Mouse (Mus musculus) thymus, postnatal 36 days (tissue): Measurements from ENCODE around the gene Hrg.
"Not testable (repeated sequence)": the region's sequence is repeated elsewhere in the genome, so short reads cannot be mapped to it uniquely, and the experiment has no call there.

Experiments
- DNase-seq, 2 experiments: peaks; one replicate each; pipeline ENCODE4 v3.0.0; 2022; ENCODE audit warnings: mixed read lengths in 2 of 2

Gene Hrg

GRCm38 (mm10) chr16:22950840-22951395, at the start of gene Hrg:
Hrg (plus strand) TSS chr16:22951072.
- DNase-seq = no peak

- no peak for DNase-seq
Measured at GRCm38 (mm10) chr16:22901326-22901725, 49.5 kb upstream of the Hrg start.

- DNase-seq = no peak
Measured at GRCm38 (mm10) chr16:22909290-22909689, 41.6 kb upstream of the Hrg start.

- no peak for DNase-seq
Measured at GRCm38 (mm10) chr16:22911986-22912385, 38.9 kb upstream of the Hrg start.

GRCm38 (mm10) chr16:22912886-22913285, 38.0 kb upstream of the Hrg start:
- DNase-seq = no peak

GRCm38 (mm10) chr16:22914276-22914675, 36.6 kb upstream of the Hrg start:
- DNase-seq = no peak

GRCm38 (mm10) chr16:22918034-22918433, 32.8 kb upstream of the Hrg start, which contains the start of gene Fetub:
Fetub (plus strand) TSS chr16:22918334.
- no peak for DNase-seq

- no peak for DNase-seq
Measured at GRCm38 (mm10) chr16:22918664-22919312, 32.1 kb upstream of the Hrg start.

GRCm38 (mm10) chr16:22919971-22920854, 30.7 kb upstream of the Hrg start:
- no peak for DNase-seq

- DNase-seq = no peak
Measured at GRCm38 (mm10) chr16:22921761-22922160, 29.1 kb upstream of the Hrg start.

- no peak for DNase-seq
Measured at GRCm38 (mm10) chr16:22922433-22922832, 28.4 kb upstream of the Hrg start.

GRCm38 (mm10) chr16:22929575-22929974, 21.3 kb upstream of the Hrg start:
- DNase-seq = no peak

GRCm38 (mm10) chr16:22931431-22932200, 19.3 kb upstream of the Hrg start:
- no peak for DNase-seq

- no peak for DNase-seq
Measured at GRCm38 (mm10) chr16:22937631-22938030, 13.2 kb upstream of the Hrg start.

- DNase-seq = no peak
Measured at GRCm38 (mm10) chr16:22938541-22938940, 12.3 kb upstream of the Hrg start.

GRCm38 (mm10) chr16:22939120-22939695, 11.7 kb upstream of the Hrg start:
- no peak for DNase-seq

- not testable (repeated sequence) for DNase-seq
Measured at GRCm38 (mm10) chr16:22941825-22942476, 8.9 kb upstream of the Hrg start.

- no peak for DNase-seq
Measured at GRCm38 (mm10) chr16:22947371-22947770, 3.5 kb upstream of the Hrg start.

GRCm38 (mm10) chr16:22953069-22953468, 2.2 kb downstream of the Hrg start:
- DNase-seq = no peak

GRCm38 (mm10) chr16:22955397-22956084, 4.7 kb downstream of the Hrg start:
- no peak for DNase-seq

- DNase-seq = no peak
Measured at GRCm38 (mm10) chr16:22956085-22956439, 5.2 kb downstream of the Hrg start.

- no peak for DNase-seq
Measured at GRCm38 (mm10) chr16:22961073-22961472, 10.2 kb downstream of the Hrg start.
